Mouse (Mus musculus) stomach, embryonic 14.5 days (tissue): ENCODE measurements around the gene Pop7. TPM values are rescaled to one million over a fixed set of nuclear protein-coding genes. Genes with fewer than 3 reads are reported as not detected.

ENCODE experiments used
- ATAC-seq: fragments of 200-750 bp; cut with Nextera tagmentation; 2 replicates; pipeline ENCODE4 v1.8.0; 2017; ENCODE audit warnings: low read depth, moderate TSS enrichment; ENCODE audit not compliant: insufficient number of reproducible peaks, insufficient read depth, low FRiP score
- H3K27ac ChIP-seq: fragments of 300-500 bp; sonication (generic); 2 replicates; pipeline ENCODE4 v1.5.1; 2014; ENCODE audit warnings: mild to moderate bottlenecking, low read length, moderate library complexity, mixed read lengths
- H3K27me3 ChIP-seq: fragments of 300-500 bp; sonication (generic); 2 replicates; pipeline ENCODE4 v1.6.1; 2014; ENCODE audit warnings: low read length, control low read depth, mixed read lengths; ENCODE audit not compliant: control insufficient read depth, insufficient read depth
- H3K36me3 ChIP-seq: fragments of 300-500 bp; sonication (generic); 2 replicates; pipeline ENCODE4 v1.6.1; 2014; ENCODE audit warnings: mild to moderate bottlenecking, control low read depth, low read length, moderate library complexity, mixed read lengths; ENCODE audit not compliant: control insufficient read depth, insufficient read depth
- H3K4me1 ChIP-seq: fragments of 300-500 bp; sonication (generic); 2 replicates; pipeline ENCODE4 v1.6.1; 2014; ENCODE audit warnings: low read length, control low read depth, mixed read lengths; ENCODE audit not compliant: control insufficient read depth, insufficient read depth
- H3K4me2 ChIP-seq: fragments of 300-500 bp; sonication (generic); replicated peaks from 2 replicates; pipeline ENCODE4 v1.6.1; 2014; ENCODE audit warnings: low read depth, low read length, control low read depth
- H3K4me3 ChIP-seq: fragments of 300-500 bp; sonication (generic); 2 replicates; pipeline ENCODE4 v1.5.1; 2014; ENCODE audit warnings: low read depth, low read length, control low read depth
- H3K9ac ChIP-seq: fragments of 300-500 bp; sonication (generic); replicated peaks from 2 replicates; pipeline ENCODE4 v1.6.1; 2014; ENCODE audit warnings: low read depth, mild to moderate bottlenecking, control low read depth, low read length, moderate library complexity, mixed read lengths
- H3K9me3 ChIP-seq: fragments of 300-500 bp; sonication (generic); 2 replicates; pipeline ENCODE4 v1.6.1; 2016; ENCODE audit warnings: low read depth, low read length, control low read depth; ENCODE audit not compliant: control insufficient read depth
- WGBS: fragments of 180-500 bp; shearing (Covaris S2); extraction: QIAGEN DNeasy Blood & Tissue Kit; methylation state at CpG from one replicate; pipeline ENCODE4 v1.1.7; 2014; 5-methylcytosine and 5-hydroxymethylcytosine counted together
- polyA plus RNA-seq: library from polyadenylated mRNA; unstranded; fragments of >200 nt; fragmentation: Nextera tagmentation; extraction: Ambion mirVana; gene quantifications from 2 replicates; pipeline ENCODE4 v1.2.1, GENCODE M21; 2014

The Pop7 gene
- polyA plus RNA-seq, 1 experiment from 2014 or later = 51.7 TPM

- H3K27me3 ChIP-seq = no peaks in the 10 kb centered on the region
- no peak for ATAC-seq
- H3K9me3 ChIP-seq = no peaks in the 10 kb centered on the region
- no peaks in the 10 kb centered on the region for H3K4me1 ChIP-seq
- H3K4me3 ChIP-seq = no peak overlapping the region
- H3K27ac ChIP-seq = no peak overlapping the region
- no peak overlapping the region for H3K4me2 ChIP-seq
- WGBS = 58% methylated on average over 4 of the region's 4 CpGs
- no peak overlapping the region for H3K9ac ChIP-seq
- no peaks in the 10 kb centered on the region for H3K36me3 ChIP-seq
Observed at GRCm38 (mm10) chr5:137537461-137537860, 35.1 kb upstream of the Pop7 start.

GRCm38 (mm10) chr5:137535318-137535717 lies 33.0 kb upstream of the Pop7 start:
- Histone ChIP-seq H3K4me3 (no peak overlapping the region), H3K27ac (no peak overlapping the region), H3K36me3 (peaks cover under 1% of the 10 kb centered on the region; the same call in 1 of the 2 replicates), H3K9ac (no peak overlapping the region), H3K4me1 (no peaks in the 10 kb centered on the region), H3K9me3 (no peaks in the 10 kb centered on the region), H3K27me3 (no peaks in the 10 kb centered on the region), H3K4me2 (no peak overlapping the region)
- 75% methylated on average over 9 of the region's 9 CpGs for WGBS
- no peak for ATAC-seq

- WGBS = 90% methylated on average over 3 of the region's 3 CpGs
- Histone ChIP-seq H3K4me1 (0 out of 2 replicates have a peak, but pooled peaks cover 3% of the 10 kb centered on the region), H3K27ac (no peak overlapping the region), H3K4me2 (no peak overlapping the region), H3K9me3 (no peaks in the 10 kb centered on the region), H3K27me3 (no peaks in the 10 kb centered on the region), H3K4me3 (no peak overlapping the region), H3K9ac (no peak overlapping the region), H3K36me3 (peaks cover 6% of the 10 kb centered on the region; the same call in 1 of the 2 replicates)
- no peak for ATAC-seq
Observed at GRCm38 (mm10) chr5:137534762-137535161, 32.4 kb upstream of the Pop7 start.

GRCm38 (mm10) chr5:137533117-137533827 lies 31.0 kb upstream of the Pop7 start, which contains the start of the genes Epo and Gnb2:
Epo (minus strand) TSS chr5:137533242.
Gnb2 (minus strand) TSS chr5:137533510.
- H3K27ac ChIP-seq = peak within 1 kb of the TSS; percentile 92
- under 1% methylated on average over 40 of the region's 40 CpGs for WGBS
- H3K27me3 ChIP-seq = no peaks in the 10 kb centered on the region
- peak within 1 kb of the TSS; percentile 67 for H3K9ac ChIP-seq
- no peaks in the 10 kb centered on the region for H3K9me3 ChIP-seq
- peaks cover 20% of the 10 kb centered on the region for H3K36me3 ChIP-seq
- H3K4me3 ChIP-seq = peak within 1 kb of the TSS; percentile 90
- ATAC-seq = peak; percentile 78
- 0 out of 2 replicates have a peak, but pooled peaks cover 4% of the 10 kb centered on the region for H3K4me1 ChIP-seq
- peak within 1 kb of the TSS; percentile 91 for H3K4me2 ChIP-seq

- H3K4me3 ChIP-seq = peak overlapping the region; percentile 90
- H3K36me3 ChIP-seq = peaks cover 26% of the 10 kb centered on the region
- peak overlapping the region; percentile 91 for H3K4me2 ChIP-seq
- peak; percentile 31 for ATAC-seq
- H3K27ac ChIP-seq = peak overlapping the region; percentile 92
- H3K4me1 ChIP-seq = 0 out of 2 replicates have a peak, but pooled peaks cover 4% of the 10 kb centered on the region
- H3K9me3 ChIP-seq = no peaks in the 10 kb centered on the region
- no peaks in the 10 kb centered on the region for H3K27me3 ChIP-seq
- WGBS = 0% methylated on average over 10 of the region's 12 CpGs
- peak overlapping the region; percentile 67 for H3K9ac ChIP-seq
Observed at GRCm38 (mm10) chr5:137532808-137533116, 30.4 kb upstream of the Pop7 start.

GRCm38 (mm10) chr5:137532131-137532807 lies 30.0 kb upstream of the Pop7 start:
- Histone ChIP-seq H3K36me3 (peaks cover 30% of the 10 kb centered on the region), H3K27ac (peak overlapping the region; percentile 92), H3K4me1 (0 out of 2 replicates have a peak, but pooled peaks cover 4% of the 10 kb centered on the region), H3K9ac (peak overlapping the region; percentile 67), H3K4me3 (peak overlapping the region; percentile 90), H3K4me2 (peak overlapping the region; percentile 91), H3K9me3 (no peaks in the 10 kb centered on the region), H3K27me3 (no peaks in the 10 kb centered on the region)
- ATAC-seq = 0 out of 2 replicates have a peak, but pooled peaks have one; percentile 0
- under 1% methylated on average over 19 of the region's 19 CpGs for WGBS

GRCm38 (mm10) chr5:137531414-137532130 lies 29.3 kb upstream of the Pop7 start:
- H3K27ac ChIP-seq = peak overlapping the region; percentile 92
- peak overlapping the region; percentile 91 for H3K4me2 ChIP-seq
- peaks cover 37% of the 10 kb centered on the region for H3K36me3 ChIP-seq
- H3K4me1 ChIP-seq = 0 out of 2 replicates have a peak, but pooled peaks cover 4% of the 10 kb centered on the region
- H3K9me3 ChIP-seq = no peaks in the 10 kb centered on the region
- under 1% methylated on average over 50 of the region's 51 CpGs for WGBS
- H3K9ac ChIP-seq = peak overlapping the region; percentile 67
- ATAC-seq = no peak; the same call in none of the 2 replicates
- peak overlapping the region; percentile 90 for H3K4me3 ChIP-seq
- H3K27me3 ChIP-seq = no peaks in the 10 kb centered on the region
